Comparison of ENCODE assay signal across 8 mouse cellular contexts in genomic region chr12:101912626-101913490, GRCm38 (mm10). TPM values are rescaled to one million over a fixed set of nuclear protein-coding genes. Genes with fewer than 3 reads are reported as not detected.
A peak's percentile ranks its signal among the peaks of the same experiment; 100 is the strongest.
DNase-seq lines count a peak whose midpoint lies in the region; ATAC-seq lines count a peak whose summit lies in the region.

Gene Trip11 (minus strand): TSS chr12:101913267.

- H3K9me3 ChIP-seq in hindbrain, embryonic 14.5 days (ENCODE audit: control insufficient read depth, low read length) = no peaks in the 10 kb centered on the region

- peak within 1 kb of the TSS; percentile 84 for H3K27ac ChIP-seq in hindbrain, embryonic 14.5 days

- H3K27me3 ChIP-seq in hindbrain, embryonic 14.5 days (ENCODE audit: control insufficient read depth, insufficient read depth, low read length) = no peaks in the 10 kb centered on the region

- peaks cover 14% of the 10 kb centered on the region; the same call in 1 of the 2 replicates for H3K36me3 ChIP-seq in hindbrain, embryonic 14.5 days (replicated peaks; ENCODE audit: control insufficient read depth, insufficient read depth)

- peak within 1 kb of the TSS; percentile 79 for H3K4me3 ChIP-seq in hindbrain, embryonic 14.5 days (replicated peaks; ENCODE audit: low read length)

- H3K9ac ChIP-seq in hindbrain, embryonic 14.5 days = peak within 1 kb of the TSS; percentile 86

- H3K4me2 ChIP-seq in hindbrain, embryonic 14.5 days (replicated peaks) = peak within 1 kb of the TSS; percentile 68

- peak; percentile 84 for DNase-seq in R1 (ENCODE audit: low read depth, low spot score)
- DNase-seq in cerebellum, postnatal 14 days = peak; percentile 92
- DNase-seq in frontal cortex, postnatal 25 days (ENCODE audit: low spot score in 2 of 2) = peak; percentile 86 to 88
- DNase-seq in hindbrain, embryonic 14.5 days (ENCODE audit: low spot score) = peak; percentile 89
- peak; percentile 82 for DNase-seq in layer of hippocampus, postnatal 25 days (ENCODE audit: extremely low spot score in 1 of 2, low spot score in 1 of 2)
- peak; percentile 92 for DNase-seq in lung, postnatal 14 days
- peak; percentile 89 for DNase-seq in ovary, postnatal 36 days (ENCODE audit: low spot score)
- peak; percentile 92 for DNase-seq in thymus, postnatal 14 days

- ATAC-seq in hindbrain, embryonic 14.5 days (ENCODE audit: low FRiP score) = peak; percentile 97

- H3K4me1 ChIP-seq in hindbrain, embryonic 14.5 days (replicated peaks; ENCODE audit: control insufficient read depth, insufficient read depth, low read length) = peaks cover 16% of the 10 kb centered on the region

- under 1% methylated on average over 69 of the region's 69 CpGs for WGBS in hindbrain, embryonic 14.5 days

RNA-seq across cellular contexts. Expression of gene Trip11, which starts in this region (rescaled TPM):
- polyA plus RNA-seq in hindbrain, embryonic 14.5 days (2014; fragmentation: Nextera tagmentation; extraction: Ambion mirVana) = 20.9 and 23.9 TPM in 2 replicates
- total RNA-seq in layer of hippocampus, postnatal 25 days (2021) = 10 to 100 TPM; 26.1 to 28.6 TPM

Comparison
In these comparisons a context has a peak if more than half of its experiments do, and no peak if none do; other contexts are left out.
1. Peak in every context shown above with its lines: DNase-seq, ATAC-seq, H3K4me3 ChIP-seq and H3K27ac ChIP-seq.